Mouse (Mus musculus): ENCODE measurements around the gene Dab2ip. TPM values are rescaled to one million over a fixed set of nuclear protein-coding genes. Genes with fewer than 3 reads are reported as not detected.

The Dab2ip gene
- polyA plus RNA-seq, 1 experiment from 2014 or later = 44.8 TPM

- H3K4me3 ChIP-seq (ENCODE audit: low read depth, low read length) = peak overlapping the region; percentile 15; the same call in 1 of the 2 replicates
- no peaks in the 10 kb centered on the region for H3K27me3 ChIP-seq (ENCODE audit: control insufficient read depth, insufficient read depth, low read length)
- H3K36me3 ChIP-seq (ENCODE audit: control insufficient read depth, insufficient read depth, low read length) = no peaks in the 10 kb centered on the region
- H3K9ac ChIP-seq (replicated peaks; ENCODE audit: low read depth, low read length) = no peak overlapping the region
- no peaks in the 10 kb centered on the region for H3K9me3 ChIP-seq (ENCODE audit: control insufficient read depth, low read depth, low read length)
- WGBS = 21% methylated on average over 7 of the region's 7 CpGs
- H3K4me1 ChIP-seq (ENCODE audit: control insufficient read depth, insufficient read depth, low read length) = peaks cover 11% of the 10 kb centered on the region
- ATAC-seq (ENCODE audit: insufficient number of reproducible peaks, insufficient read depth, low FRiP score, low read depth) = peak; percentile 46
- H3K4me2 ChIP-seq (replicated peaks; ENCODE audit: low read depth, low read length) = peak overlapping the region; percentile 43
- H3K27ac ChIP-seq (ENCODE audit: low read length) = peak overlapping the region; percentile 44; the same call in 1 of the 2 replicates
Measured at GRCm38 (mm10) chr2:35545125-35545590, 12.9 kb upstream of the Dab2ip start.

DNA sequence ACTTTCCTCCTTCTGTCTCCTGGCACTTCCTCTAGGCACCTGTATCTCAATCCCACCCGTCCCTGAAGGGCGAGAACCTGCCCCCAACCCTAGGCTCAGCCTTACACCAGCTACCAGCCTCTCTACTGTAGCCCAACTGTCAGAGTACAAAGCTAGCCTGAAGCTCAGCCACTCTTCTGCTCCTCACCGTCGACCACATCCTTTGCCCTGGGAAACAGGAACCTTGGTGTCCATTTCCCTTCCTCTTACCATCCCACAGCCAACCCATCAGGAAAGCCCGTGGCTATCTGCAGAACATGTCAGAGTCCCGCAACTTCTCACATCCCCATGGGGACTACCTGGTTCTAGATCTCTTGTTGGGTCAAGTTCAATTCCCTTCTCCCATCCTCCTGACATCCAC is 11.6 kb upstream of the Dab2ip start:
- Histone ChIP-seq H3K9ac (replicated peaks; ENCODE audit: low read depth, low read length) (no peak overlapping the region), H3K36me3 (ENCODE audit: control insufficient read depth, insufficient read depth, low read length) (no peaks in the 10 kb centered on the region), H3K27me3 (ENCODE audit: control insufficient read depth, insufficient read depth, low read length) (no peaks in the 10 kb centered on the region), H3K4me1 (ENCODE audit: control insufficient read depth, insufficient read depth, low read length) (peaks cover 11% of the 10 kb centered on the region), H3K27ac (ENCODE audit: low read length) (no peak overlapping the region), H3K4me3 (ENCODE audit: low read depth, low read length) (no peak overlapping the region), H3K4me2 (replicated peaks; ENCODE audit: low read depth, low read length) (no peak overlapping the region), H3K9me3 (ENCODE audit: control insufficient read depth, low read depth, low read length) (no peaks in the 10 kb centered on the region)
- ATAC-seq (ENCODE audit: insufficient number of reproducible peaks, insufficient read depth, low FRiP score, low read depth) = no peak
- 78% methylated on average over 6 of the region's 6 CpGs for WGBS

DNA sequence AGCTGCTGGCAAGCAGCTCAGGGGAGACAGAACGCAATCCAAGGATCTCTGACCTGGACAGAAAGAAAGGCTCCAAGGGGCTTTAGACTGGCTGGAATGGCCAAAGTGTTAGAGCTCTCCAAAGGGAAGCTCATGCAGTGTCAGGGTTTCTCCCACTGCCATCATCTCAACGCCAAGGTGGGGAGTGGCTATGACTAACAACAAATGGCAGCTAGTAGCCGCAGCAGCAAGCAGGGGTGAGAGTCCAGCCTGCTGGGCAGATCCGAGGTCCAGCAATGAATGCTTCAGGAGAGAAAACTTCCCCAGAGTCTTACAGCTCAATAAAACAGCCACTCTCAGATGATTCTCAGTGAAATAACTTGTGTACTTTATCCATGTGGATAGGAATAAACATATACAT is 8.9 kb upstream of the Dab2ip start:
- no peak for ATAC-seq (ENCODE audit: insufficient number of reproducible peaks, insufficient read depth, low FRiP score, low read depth)
- H3K9me3 ChIP-seq (ENCODE audit: control insufficient read depth, low read depth, low read length) = no peaks in the 10 kb centered on the region
- no peak overlapping the region for H3K4me3 ChIP-seq (ENCODE audit: low read depth, low read length)
- H3K27ac ChIP-seq (ENCODE audit: low read length) = no peak overlapping the region
- 45% methylated on average over 4 of the region's 4 CpGs for WGBS
- H3K27me3 ChIP-seq (ENCODE audit: control insufficient read depth, insufficient read depth, low read length) = no peaks in the 10 kb centered on the region
- H3K4me2 ChIP-seq (replicated peaks; ENCODE audit: low read depth, low read length) = no peak overlapping the region
- no peaks in the 10 kb centered on the region for H3K36me3 ChIP-seq (ENCODE audit: control insufficient read depth, insufficient read depth, low read length)
- peaks cover 11% of the 10 kb centered on the region for H3K4me1 ChIP-seq (ENCODE audit: control insufficient read depth, insufficient read depth, low read length)
- H3K9ac ChIP-seq (replicated peaks; ENCODE audit: low read depth, low read length) = no peak overlapping the region

GRCm38 (mm10) chr2:35550097-35550496 is 8.0 kb upstream of the Dab2ip start:
- no peaks in the 10 kb centered on the region for H3K36me3 ChIP-seq (ENCODE audit: control insufficient read depth, insufficient read depth, low read length)
- H3K27me3 ChIP-seq (ENCODE audit: control insufficient read depth, insufficient read depth, low read length) = no peaks in the 10 kb centered on the region
- ATAC-seq (ENCODE audit: insufficient number of reproducible peaks, insufficient read depth, low FRiP score, low read depth) = no peak
- peaks cover 6% of the 10 kb centered on the region for H3K4me1 ChIP-seq (ENCODE audit: control insufficient read depth, insufficient read depth, low read length)
- 84% methylated on average over 9 of the region's 9 CpGs for WGBS
- H3K9ac ChIP-seq (replicated peaks; ENCODE audit: low read depth, low read length) = no peak overlapping the region
- H3K27ac ChIP-seq (ENCODE audit: low read length) = no peak overlapping the region
- no peak overlapping the region for H3K4me3 ChIP-seq (ENCODE audit: low read depth, low read length)
- no peak overlapping the region for H3K4me2 ChIP-seq (replicated peaks; ENCODE audit: low read depth, low read length)
- no peaks in the 10 kb centered on the region for H3K9me3 ChIP-seq (ENCODE audit: control insufficient read depth, low read depth, low read length)

DNA sequence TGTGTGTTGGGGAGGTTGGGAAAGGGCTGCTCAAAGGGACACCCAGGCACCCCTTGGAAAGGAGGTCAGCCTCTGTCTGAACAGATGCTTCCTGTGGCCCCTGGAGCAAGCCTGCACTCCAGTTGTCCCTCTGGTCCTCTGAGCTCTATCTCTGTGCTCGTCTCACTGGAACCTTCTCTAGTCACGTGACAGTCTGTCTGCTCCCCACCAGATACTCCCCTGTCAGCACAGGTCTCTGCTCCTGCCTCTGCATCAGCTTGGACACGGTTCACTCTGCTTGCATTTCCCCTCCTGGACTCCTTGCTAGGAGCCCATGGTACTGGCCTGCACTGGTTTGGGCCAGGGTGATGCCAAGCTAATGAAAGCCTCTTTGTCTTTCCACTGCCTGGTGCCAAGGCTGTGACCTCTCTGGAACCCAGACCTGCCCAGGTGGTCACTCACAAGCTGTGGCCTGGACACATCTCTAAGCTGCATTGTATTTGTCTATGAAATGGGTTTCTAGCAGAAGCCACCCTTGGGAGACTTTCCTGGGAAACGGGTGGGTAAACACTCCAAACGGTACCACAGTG is 1.1 kb upstream of the Dab2ip start:
- 81% methylated on average over 5 of the region's 5 CpGs for WGBS
- Histone ChIP-seq H3K4me1 (ENCODE audit: control insufficient read depth, insufficient read depth, low read length) (peaks cover 16% of the 10 kb centered on the region; the same call in 1 of the 2 replicates), H3K36me3 (ENCODE audit: control insufficient read depth, insufficient read depth, low read length) (no peaks in the 10 kb centered on the region), H3K9me3 (ENCODE audit: control insufficient read depth, low read depth, low read length) (no peaks in the 10 kb centered on the region), H3K27me3 (ENCODE audit: control insufficient read depth, insufficient read depth, low read length) (no peaks in the 10 kb centered on the region), H3K27ac (ENCODE audit: low read length) (no peak overlapping the region), H3K4me2 (replicated peaks; ENCODE audit: low read depth, low read length) (no peak overlapping the region), H3K4me3 (ENCODE audit: low read depth, low read length) (no peak overlapping the region), H3K9ac (replicated peaks; ENCODE audit: low read depth, low read length) (no peak overlapping the region)
- no peak for ATAC-seq (ENCODE audit: insufficient number of reproducible peaks, insufficient read depth, low FRiP score, low read depth)

DNA sequence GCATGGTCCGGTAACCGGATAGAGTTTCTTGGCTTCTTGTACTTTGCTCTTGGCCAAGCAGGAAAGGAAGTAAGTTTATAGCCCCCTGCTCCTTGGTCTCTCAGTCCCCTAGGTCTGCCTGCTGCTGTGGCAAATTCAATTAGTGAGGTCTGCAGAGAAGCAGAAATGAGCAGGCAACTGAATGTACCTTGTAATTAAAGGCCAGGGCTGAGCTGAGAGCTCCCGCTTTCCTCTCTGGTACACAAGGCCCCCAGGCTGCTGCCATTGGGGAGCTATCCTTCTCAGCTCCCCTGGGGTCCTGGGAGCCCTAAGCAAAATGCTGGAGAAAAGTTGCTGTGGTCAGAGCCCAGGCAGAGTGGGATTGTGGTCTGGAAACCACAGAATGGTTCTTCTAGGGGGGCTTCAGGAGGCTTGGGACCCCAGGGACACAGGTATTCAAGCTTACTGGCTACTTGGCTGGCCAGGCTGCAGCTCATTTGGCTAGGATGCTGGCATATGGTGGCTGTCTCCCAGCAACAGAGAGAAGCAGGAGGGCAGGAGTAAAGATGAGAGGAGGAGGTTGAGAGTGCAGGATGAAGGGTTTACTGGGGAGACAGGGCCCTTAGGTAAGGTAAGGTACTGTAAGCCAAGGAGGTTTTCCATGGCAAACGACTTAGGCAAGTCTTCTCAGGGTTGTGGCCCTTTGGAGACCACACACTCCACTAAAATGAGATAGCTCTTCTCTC is 922 bp downstream of the Dab2ip start:
- no peak for ATAC-seq (ENCODE audit: insufficient number of reproducible peaks, insufficient read depth, low FRiP score, low read depth)
- H3K36me3 ChIP-seq (ENCODE audit: control insufficient read depth, insufficient read depth, low read length) = no peaks in the 10 kb centered on the region
- no peaks in the 10 kb centered on the region for H3K9me3 ChIP-seq (ENCODE audit: control insufficient read depth, low read depth, low read length)
- H3K4me1 ChIP-seq (ENCODE audit: control insufficient read depth, insufficient read depth, low read length) = peaks cover 16% of the 10 kb centered on the region; the same call in 1 of the 2 replicates
- peak overlapping the region; percentile 8; the same call in 1 of the 2 replicates for H3K9ac ChIP-seq (replicated peaks; ENCODE audit: low read depth, low read length)
- peak overlapping the region; percentile 75 for H3K27ac ChIP-seq (ENCODE audit: low read length)
- H3K4me2 ChIP-seq (replicated peaks; ENCODE audit: low read depth, low read length) = peak overlapping the region; percentile 19
- WGBS = 79% methylated on average over 4 of the region's 4 CpGs
- H3K4me3 ChIP-seq (ENCODE audit: low read depth, low read length) = peak overlapping the region; percentile 13; the same call in 1 of the 2 replicates
- no peaks in the 10 kb centered on the region for H3K27me3 ChIP-seq (ENCODE audit: control insufficient read depth, insufficient read depth, low read length)

DNA sequence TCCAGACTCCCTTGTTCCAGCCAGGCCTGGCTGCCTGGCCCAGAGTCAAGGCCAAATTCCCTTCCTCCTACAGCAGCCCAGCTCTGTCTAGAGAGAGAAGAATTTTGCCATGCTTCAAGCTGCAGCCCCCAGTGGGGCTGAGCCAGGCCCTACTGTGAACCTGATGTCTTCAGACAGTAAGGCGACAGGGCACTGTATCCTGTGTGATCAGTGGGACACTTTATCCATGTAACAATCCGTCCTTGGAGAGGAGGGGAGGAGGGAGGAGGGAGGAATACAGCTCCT is 1.4 kb downstream of the Dab2ip start:
- ATAC-seq (ENCODE audit: insufficient number of reproducible peaks, insufficient read depth, low FRiP score, low read depth) = no peak
- H3K4me1 ChIP-seq (ENCODE audit: control insufficient read depth, insufficient read depth, low read length) = peaks cover 16% of the 10 kb centered on the region; the same call in 1 of the 2 replicates
- H3K4me3 ChIP-seq (ENCODE audit: low read depth, low read length) = no peak overlapping the region
- peak overlapping the region; percentile 59; the same call in 1 of the 2 replicates for H3K27ac ChIP-seq (ENCODE audit: low read length)
- no peaks in the 10 kb centered on the region for H3K9me3 ChIP-seq (ENCODE audit: control insufficient read depth, low read depth, low read length)
- WGBS = 47% methylated on average over 2 of the region's 2 CpGs
- no peaks in the 10 kb centered on the region for H3K27me3 ChIP-seq (ENCODE audit: control insufficient read depth, insufficient read depth, low read length)
- H3K4me2 ChIP-seq (replicated peaks; ENCODE audit: low read depth, low read length) = peak overlapping the region; percentile 19; the same call in 1 of the 2 replicates
- H3K36me3 ChIP-seq (ENCODE audit: control insufficient read depth, insufficient read depth, low read length) = no peaks in the 10 kb centered on the region
- H3K9ac ChIP-seq (replicated peaks; ENCODE audit: low read depth, low read length) = no peak overlapping the region

- no peak overlapping the region for H3K9ac ChIP-seq (replicated peaks; ENCODE audit: low read depth, low read length)
- H3K4me3 ChIP-seq (ENCODE audit: low read depth, low read length) = no peak overlapping the region
- no peak overlapping the region for H3K27ac ChIP-seq (ENCODE audit: low read length)
- no peak for ATAC-seq (ENCODE audit: insufficient number of reproducible peaks, insufficient read depth, low FRiP score, low read depth)
- WGBS = 74% methylated on average over 4 of the region's 4 CpGs
- H3K27me3 ChIP-seq (ENCODE audit: control insufficient read depth, insufficient read depth, low read length) = no peaks in the 10 kb centered on the region
- no peaks in the 10 kb centered on the region for H3K36me3 ChIP-seq (ENCODE audit: control insufficient read depth, insufficient read depth, low read length)
- peaks cover 12% of the 10 kb centered on the region; the same call in 1 of the 2 replicates for H3K4me1 ChIP-seq (ENCODE audit: control insufficient read depth, insufficient read depth, low read length)
- H3K9me3 ChIP-seq (ENCODE audit: control insufficient read depth, low read depth, low read length) = no peaks in the 10 kb centered on the region
- H3K4me2 ChIP-seq (replicated peaks; ENCODE audit: low read depth, low read length) = no peak overlapping the region
Measured at GRCm38 (mm10) chr2:35563722-35564121, 5.7 kb downstream of the Dab2ip start.

Data from stomach, embryonic 14.5 days (tissue).